Mouse (Mus musculus) embryo, embryonic 9.5 days (tissue): ENCODE data around the gene Krt75.
"Not testable (repeated sequence)": the region's sequence is repeated elsewhere in the genome, so short reads cannot be mapped to it uniquely, and the experiment has no call there.

Experiments
- DNase-seq: peaks from one replicate; pipeline ENCODE4 v3.0.0-alpha.2; 2017; ENCODE audit errors: extremely low spot score

Gene Krt75

DNA sequence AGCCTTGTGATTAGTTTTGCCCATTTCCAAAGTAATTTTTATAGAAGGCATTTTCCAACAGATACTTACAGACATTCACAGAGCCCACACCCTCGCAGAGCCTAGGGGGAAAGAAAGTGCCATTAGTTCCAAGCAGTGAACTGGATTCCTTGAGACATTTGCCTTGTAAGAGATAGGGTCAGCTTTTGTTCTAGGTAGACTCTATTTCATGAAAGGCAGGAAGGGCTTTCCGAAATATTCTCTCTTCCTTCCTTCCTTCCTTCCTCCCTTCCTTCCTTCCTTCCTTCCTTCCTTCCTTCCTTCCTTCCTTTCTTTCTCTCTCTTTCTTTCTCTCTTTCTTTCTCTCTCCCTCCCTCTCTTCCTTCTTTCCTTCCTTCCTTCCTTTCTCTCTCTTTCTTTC, 56.5 kb downstream of the Krt75 start, which contains the start of gene Gm49425:
Gene Gm49425 (minus strand): TSS at position 101 of the 400 bp plus-strand sequence.
- DNase-seq = not testable (repeated sequence)
